Mouse (Mus musculus) 3134 (cell line): Measurements from ENCODE around the gene Gabrr3.

Experiments used
- DNase-seq: peaks from one replicate; pipeline ENCODE4 v3.0.0-alpha.2; 2011; ENCODE audit warnings: low spot score; ENCODE audit not compliant: insufficient read length; ENCODE audit errors: extremely low read depth

The Gabrr3 gene

DNA sequence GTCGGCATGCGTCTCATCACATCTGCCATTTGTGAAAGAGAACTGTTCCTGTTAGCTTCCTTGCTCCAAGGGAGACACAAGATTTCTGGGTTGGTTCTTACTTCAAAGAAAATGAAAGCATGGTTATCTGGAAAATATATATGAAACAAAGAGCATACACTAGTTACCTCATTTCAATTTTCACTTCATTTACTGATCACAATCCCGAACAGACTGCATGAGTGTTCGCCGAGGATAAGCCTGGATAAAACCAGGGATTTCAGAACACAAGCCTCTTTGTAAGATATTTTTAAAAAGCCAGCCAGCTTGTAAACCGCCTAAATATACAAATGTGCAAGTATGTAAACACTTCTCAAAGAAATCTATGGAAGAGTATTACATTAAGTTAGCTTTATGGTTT is 56.8 kb downstream of the Gabrr3 start:
- DNase-seq, result no peak

DNA sequence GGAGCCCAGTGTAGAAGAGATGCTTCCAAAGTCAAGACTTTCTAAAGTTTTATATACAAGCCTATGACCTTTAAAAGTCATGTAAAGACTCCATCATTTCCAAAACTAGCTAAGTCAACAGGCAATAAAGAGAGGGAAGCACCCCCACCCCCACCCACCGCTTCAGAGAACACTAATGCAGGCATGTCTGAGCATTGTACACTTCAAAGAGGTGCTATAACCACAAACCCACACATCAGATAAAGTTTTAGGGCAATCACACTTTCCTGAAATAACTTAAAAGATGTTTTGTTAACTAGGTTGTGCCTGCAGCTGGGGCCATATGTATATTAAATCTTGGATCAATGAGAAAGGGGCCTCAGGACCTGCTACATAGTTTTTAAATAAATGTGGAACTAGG is 62.7 kb downstream of the Gabrr3 start:
- no peak for DNase-seq

DNA sequence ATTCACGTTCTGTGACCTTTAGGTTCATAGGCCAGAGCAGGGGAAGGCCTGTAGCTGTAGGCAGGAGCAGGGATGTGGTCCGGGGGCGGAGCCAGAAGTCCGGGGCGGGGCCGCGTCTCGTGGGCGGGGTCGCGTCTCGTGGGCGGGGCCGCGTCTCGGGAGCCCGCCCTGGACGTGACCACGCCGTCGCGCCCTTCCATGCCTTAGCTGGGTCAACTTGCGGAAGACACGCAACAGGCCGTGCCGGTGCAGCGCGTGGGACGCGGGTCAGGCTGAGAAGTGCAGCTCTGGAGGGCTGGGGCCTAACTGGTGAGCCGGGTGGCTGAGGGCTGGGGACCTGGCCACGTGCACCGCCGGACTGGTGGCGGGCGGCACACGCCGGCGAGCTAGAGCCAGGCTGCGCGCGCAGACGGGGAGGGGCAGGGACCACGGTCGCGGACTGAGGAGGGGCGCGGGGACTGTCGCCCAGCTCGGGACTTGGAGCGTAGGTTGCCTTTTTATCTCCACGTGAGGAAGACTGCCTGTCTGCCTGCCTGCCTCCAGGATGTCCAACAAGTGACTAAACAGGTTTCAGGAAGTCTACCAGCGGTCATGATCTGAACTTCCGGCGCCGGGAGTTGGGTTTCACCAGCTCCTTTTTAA is 64.6 kb downstream of the Gabrr3 start, which contains the start of gene Riox2:
Riox2 (plus strand) TSS at position 139 of the 642 bp plus-strand sequence.
- peak; percentile 86 for DNase-seq

DNA sequence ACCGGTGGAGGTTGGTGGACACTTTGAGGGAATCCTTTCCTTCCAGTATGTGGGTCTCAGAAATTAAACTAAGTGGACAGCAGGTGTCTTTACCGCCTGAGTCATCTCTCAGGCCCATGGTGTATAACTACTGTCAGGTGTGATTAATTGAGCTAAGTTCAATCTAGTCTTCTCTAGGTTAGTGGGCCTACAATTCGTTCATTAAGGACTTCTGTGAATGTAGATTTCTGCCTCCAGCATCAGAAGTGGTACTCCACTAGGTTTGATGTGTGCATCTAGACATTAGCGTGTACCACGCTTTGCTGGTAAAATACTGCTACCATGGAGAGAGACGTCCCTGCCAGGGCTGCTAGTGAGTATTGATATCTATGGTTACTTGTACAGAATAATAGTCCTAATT is 65.4 kb downstream of the Gabrr3 start:
- DNase-seq, result no peak

DNA sequence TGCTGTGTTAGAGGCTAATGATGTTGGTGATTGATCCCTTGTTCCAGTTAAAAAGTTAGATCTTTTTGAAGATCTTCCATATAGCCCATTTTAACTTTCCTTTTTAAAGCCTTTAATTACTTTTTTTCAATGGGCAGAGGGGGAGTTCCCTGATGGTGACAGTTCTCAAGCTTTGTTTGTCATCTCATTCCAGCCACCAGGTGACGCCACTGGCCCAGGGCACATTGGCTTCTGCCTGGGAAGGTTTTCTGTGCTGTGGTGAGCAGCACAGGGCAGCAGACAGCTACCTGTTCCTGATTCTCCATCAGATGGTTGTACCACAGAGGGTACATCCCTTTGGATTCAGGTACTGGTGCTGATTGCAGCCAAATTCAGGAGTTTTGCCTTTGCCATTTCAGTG is 67.7 kb downstream of the Gabrr3 start:
- DNase-seq, result peak; percentile 9

DNA sequence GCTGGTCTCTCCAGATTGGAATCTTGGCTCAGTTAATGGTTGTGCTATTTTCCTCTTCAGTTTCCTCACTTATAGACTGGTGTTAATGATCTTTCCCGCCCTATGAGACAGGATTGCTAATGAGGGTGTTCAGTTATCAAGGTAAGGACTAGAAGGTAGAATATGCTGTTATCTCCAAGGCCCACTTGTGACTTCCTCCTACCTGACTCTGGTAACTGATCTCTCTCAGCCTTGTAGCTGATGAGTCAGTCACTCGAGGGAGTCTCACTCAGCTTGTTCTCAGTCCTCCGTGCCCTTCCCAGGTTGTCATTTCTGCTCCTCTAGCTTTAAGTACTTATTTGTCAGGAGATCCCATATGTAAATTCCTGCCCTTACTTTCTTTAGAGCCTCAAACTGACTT is 70.8 kb downstream of the Gabrr3 start:
- no peak for DNase-seq

DNA sequence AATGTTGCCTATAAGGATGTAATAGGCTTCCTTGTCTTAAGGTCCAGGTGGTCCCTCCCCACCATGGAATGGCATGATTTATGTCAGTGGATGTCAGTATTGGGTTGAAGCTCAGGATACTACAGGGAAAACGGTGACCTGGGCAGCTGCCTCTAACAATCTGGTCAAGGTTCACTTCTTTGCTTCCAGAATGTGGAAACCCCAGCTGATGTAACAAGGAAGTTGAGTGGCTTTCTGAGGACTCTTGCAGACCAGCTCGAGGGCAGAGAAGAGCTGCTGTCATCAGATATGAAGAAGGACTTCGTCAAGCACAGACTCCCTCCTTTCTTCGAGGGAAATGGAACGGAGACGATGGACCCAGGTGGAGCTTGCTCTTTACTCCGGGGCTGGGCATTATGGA is 80.1 kb downstream of the Gabrr3 start:
- no peak for DNase-seq

DNA sequence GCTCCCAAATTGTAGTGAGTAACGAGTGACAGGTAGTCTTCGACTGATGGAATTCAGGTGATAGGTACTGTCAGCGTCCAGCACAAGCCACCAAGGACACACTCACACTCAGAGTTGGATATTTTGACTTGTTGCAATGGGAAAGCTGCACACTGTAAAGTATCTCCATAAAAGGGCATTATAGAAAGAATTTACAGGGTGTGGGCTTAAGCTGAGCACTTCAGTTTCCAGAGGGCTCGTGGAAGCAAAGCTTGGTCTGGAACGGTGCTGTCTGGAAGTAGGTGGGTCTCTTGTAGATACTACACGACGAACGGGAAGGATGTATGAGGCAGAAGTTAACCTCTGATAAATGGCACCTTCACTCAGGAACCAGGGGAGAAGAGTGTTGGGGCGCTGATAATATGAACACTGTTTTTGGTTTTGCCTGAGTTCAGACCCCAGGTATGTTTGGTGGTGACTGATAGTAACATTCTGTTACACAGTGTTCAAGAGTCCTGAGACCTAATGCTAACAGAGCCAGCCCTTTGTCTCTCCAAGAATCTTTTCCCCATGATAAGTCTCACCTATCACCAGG is 80.9 kb downstream of the Gabrr3 start:
- DNase-seq, result no peak

DNA sequence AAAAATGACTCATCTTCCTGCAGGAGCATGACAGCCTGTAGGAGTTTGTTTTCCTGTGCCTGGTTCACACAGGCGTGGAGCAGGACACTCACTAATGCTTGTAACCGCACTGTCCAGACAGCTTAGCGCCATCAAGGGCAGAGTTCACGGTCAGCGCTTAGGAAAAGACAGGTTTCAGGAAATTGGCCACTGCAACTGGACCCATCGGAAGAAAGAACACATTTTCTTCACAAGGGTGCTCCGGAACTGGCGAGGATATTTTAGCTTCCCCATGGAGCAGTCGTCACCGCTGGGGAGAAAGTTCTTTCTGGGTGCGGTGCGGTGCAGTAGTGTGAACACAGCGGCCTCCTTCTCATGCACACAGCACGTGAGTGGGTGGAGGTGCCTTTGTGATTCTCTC is 86.1 kb downstream of the Gabrr3 start:
- no peak for DNase-seq

DNA sequence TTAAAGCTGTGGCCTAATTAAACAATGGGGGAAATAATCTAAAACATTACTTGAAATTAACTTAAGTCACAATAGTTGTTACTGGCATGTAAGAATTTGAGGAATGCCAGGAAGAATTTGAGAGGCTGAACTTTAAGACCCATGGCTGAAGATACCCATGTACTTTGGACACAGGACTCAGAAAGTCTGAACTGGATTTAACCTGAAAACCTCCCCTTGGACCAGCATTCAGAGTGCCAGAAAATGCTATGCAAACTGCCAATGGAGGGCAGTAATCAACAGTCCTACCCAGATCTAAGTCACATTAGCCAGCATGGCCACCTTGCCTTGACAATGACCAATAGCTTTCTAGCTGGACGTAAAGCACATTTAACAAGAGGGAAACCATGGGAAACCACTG is 90.8 kb downstream of the Gabrr3 start:
- no peak for DNase-seq

DNA sequence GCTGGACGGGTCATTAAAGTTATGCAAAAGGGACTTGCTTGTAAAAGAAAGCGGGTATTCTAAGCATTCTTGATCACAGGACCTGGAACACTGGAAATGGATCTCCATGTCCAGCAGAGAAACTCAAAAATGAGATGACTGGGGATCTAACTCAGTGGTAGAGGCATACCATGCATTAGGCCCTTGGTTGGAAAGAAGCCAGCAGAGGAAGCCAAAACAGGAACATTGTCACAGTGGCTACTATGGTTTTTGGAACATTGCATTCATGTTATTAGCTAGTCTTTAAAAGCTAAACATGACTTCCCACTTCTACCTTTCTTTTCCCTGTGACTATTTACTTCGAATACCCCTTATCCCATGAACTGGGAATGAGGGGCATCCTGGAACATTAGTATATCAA is 92.0 kb downstream of the Gabrr3 start:
- DNase-seq, result no peak

DNA sequence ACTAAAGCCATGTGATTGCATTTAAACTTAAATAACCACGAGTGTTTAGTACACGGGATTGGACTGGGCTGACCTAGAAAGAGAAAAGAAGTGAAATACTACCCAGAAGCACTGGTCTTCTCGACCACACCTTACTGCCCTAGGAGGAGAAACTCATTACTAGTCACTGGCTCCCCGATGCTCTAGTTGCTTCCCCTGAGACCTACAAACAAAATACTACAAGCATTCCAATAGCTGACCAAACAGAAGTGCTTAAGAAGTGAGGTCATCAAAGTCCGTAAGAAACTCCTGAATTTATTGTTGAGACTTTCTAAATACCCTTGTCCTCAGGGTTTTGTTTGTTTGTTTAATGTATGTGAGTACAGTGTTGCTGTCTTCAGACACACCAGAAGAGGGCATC is 102.7 kb downstream of the Gabrr3 start:
- no peak for DNase-seq
